Mouse (Mus musculus) CH12.LX (cell line): Measurements from ENCODE around the gene Top3a. TPM values are rescaled to one million over a fixed set of nuclear protein-coding genes. Genes with fewer than 3 reads are reported as not detected.

Source experiments
- DNase-seq: peaks from one replicate; pipeline ENCODE4 v3.0.0-alpha.2; 2013; ENCODE audit errors: extremely low read depth
- H3K27ac ChIP-seq: 2 replicates; pipeline ENCODE4 v1.5.1; 2012; ENCODE audit warnings: low read depth, mild to moderate bottlenecking, control low read depth, moderate library complexity; ENCODE audit not compliant: insufficient read depth
- H3K27me3 ChIP-seq: replicated peaks from 2 replicates; pipeline ENCODE3; 2012; ENCODE audit warnings: inconsistent platforms
- H3K36me3 ChIP-seq, 2 experiments: replicated peaks in 1 of 2; 2 replicates each; pipeline versions ENCODE3 to v1.6.1; 2012; ENCODE audit warnings: inconsistent platforms in 1 of 2, low read length in 1 of 2, mild to moderate bottlenecking in 1 of 2, mixed read lengths in 1 of 2, moderate library complexity in 1 of 2; ENCODE audit not compliant: control insufficient read depth in 1 of 2, insufficient read depth in 1 of 2
- H3K4me1 ChIP-seq, 2 experiments: 2 replicates each; pipeline ENCODE4 v1.6.1; 2012; ENCODE audit warnings: inconsistent platforms in 1 of 2, moderate library complexity in 1 of 2; ENCODE audit not compliant: insufficient read depth in 2 of 2, control insufficient read depth in 1 of 2
- H3K4me2 ChIP-seq: 2 replicates; pipeline ENCODE4 v1.6.1; 2012; ENCODE audit warnings: low read depth, mild to moderate bottlenecking, control low read depth; ENCODE audit not compliant: poor library complexity, insufficient read depth, severe bottlenecking
- H3K4me3 ChIP-seq, 3 experiments: fragments of 150-350 bp in 1 of 3; sonication (generic) in 1 of 3; replicated peaks in 1 of 3; 2 replicates each; pipeline versions ENCODE3 to v1.5.1; 2011 to 2012; ENCODE audit warnings: low read depth in 2 of 3, low read length in 2 of 3, mild to moderate bottlenecking in 2 of 3, moderate library complexity in 2 of 3, control low read depth in 1 of 3, improper control_type of control experiment in 1 of 3, inconsistent platforms in 1 of 3, mixed read lengths in 1 of 3; ENCODE audit not compliant: poor library complexity in 1 of 3
- H3K79me2 ChIP-seq: replicated peaks from 2 replicates; pipeline ENCODE4 v1.6.1; 2012; ENCODE audit warnings: mild to moderate bottlenecking, moderate library complexity; ENCODE audit not compliant: control insufficient read depth, poor library complexity, insufficient read depth, severe bottlenecking; ENCODE audit errors: extremely low read depth
- H3K9ac ChIP-seq: 2 replicates; pipeline ENCODE4 v1.6.1; 2012; ENCODE audit warnings: low read depth, mild to moderate bottlenecking, control low read depth, moderate library complexity; ENCODE audit not compliant: insufficient read depth
- H3K9me3 ChIP-seq: replicated peaks from 2 replicates; pipeline ENCODE3; 2012; ENCODE audit warnings: low read length, inconsistent platforms, mixed read lengths
- BHLHE40 ChIP-seq: IDR thresholded peaks from 2 replicates; pipeline ENCODE4 v1.6.1; 2011; ENCODE audit warnings: mild to moderate bottlenecking, low read depth, low read length, improper control_type of control experiment
- CHD1 ChIP-seq: IDR thresholded peaks from 2 replicates; pipeline ENCODE4 v1.6.1; 2012; ENCODE audit warnings: low read depth, low read length, improper control_type of control experiment, inconsistent platforms
- CHD2 ChIP-seq: IDR thresholded peaks from 2 replicates; pipeline ENCODE4 v1.6.1; 2011; ENCODE audit warnings: low read length, improper control_type of control experiment
- CTCF ChIP-seq, 2 experiments: IDR thresholded peaks in 1 of 2; conservative IDR thresholded peaks in 1 of 2; 2 replicates each; pipeline ENCODE4 v1.5.1; 2011 to 2012; ENCODE audit warnings: low read depth in 2 of 2, low read length in 2 of 2, improper control_type of control experiment in 1 of 2, inconsistent platforms in 1 of 2, mild to moderate bottlenecking in 1 of 2, moderate library complexity in 1 of 2
- E2F4 ChIP-seq: IDR thresholded peaks from 2 replicates; pipeline ENCODE4 v1.6.1; 2011; ENCODE audit warnings: low read depth, low read length, improper control_type of control experiment; ENCODE audit not compliant: insufficient replicate concordance
- EP300 ChIP-seq: IDR thresholded peaks from 2 replicates; pipeline ENCODE4 v1.6.1; 2011; ENCODE audit warnings: low read length, improper control_type of control experiment
- HCFC1 ChIP-seq: IDR thresholded peaks from 2 replicates; pipeline ENCODE4 v1.6.1; 2012; ENCODE audit warnings: low read depth, mild to moderate bottlenecking, inconsistent platforms, low read length, improper control_type of control experiment
- JUN ChIP-seq: IDR thresholded peaks from 2 replicates; pipeline ENCODE4 v1.6.1; 2011; ENCODE audit warnings: low read depth, mild to moderate bottlenecking, low read length, improper control_type of control experiment, moderate library complexity; ENCODE audit not compliant: insufficient read depth
- MAX ChIP-seq: IDR thresholded peaks from 2 replicates; pipeline ENCODE4 v1.6.1; 2011; ENCODE audit warnings: low read length, improper control_type of control experiment
- MAZ ChIP-seq: IDR thresholded peaks from 2 replicates; pipeline ENCODE4 v1.6.1; 2012; ENCODE audit warnings: low read depth, mild to moderate bottlenecking, inconsistent platforms, low read length, improper control_type of control experiment, moderate library complexity
- MXI1 ChIP-seq: IDR thresholded peaks from 2 replicates; pipeline ENCODE4 v1.6.1; 2011; ENCODE audit warnings: mild to moderate bottlenecking, low read depth, low read length, improper control_type of control experiment
- MYC ChIP-seq: IDR thresholded peaks from 2 replicates; pipeline ENCODE4 v1.6.1; 2011; ENCODE audit warnings: low read depth, mild to moderate bottlenecking, improper control_type of control experiment, low read length
- NELFE ChIP-seq: IDR thresholded peaks from 2 replicates; pipeline ENCODE4 v1.6.1; 2011; ENCODE audit warnings: low read depth, low read length, improper control_type of control experiment
- PAX5 ChIP-seq: IDR thresholded peaks from 2 replicates; pipeline ENCODE4 v1.6.1; 2012; ENCODE audit warnings: low read length, inconsistent platforms, mixed read lengths
- POLR2A ChIP-seq: IDR thresholded peaks from 2 replicates; pipeline ENCODE4 v1.6.1; 2011; ENCODE audit warnings: low read depth, mild to moderate bottlenecking, improper control_type of control experiment, low read length
- POLR2AphosphoS2 ChIP-seq: IDR thresholded peaks from 2 replicates; pipeline ENCODE4 v1.6.1; 2011; ENCODE audit warnings: low read depth, low read length, improper control_type of control experiment
- RAD21 ChIP-seq: IDR thresholded peaks from 2 replicates; pipeline ENCODE4 v1.6.1; 2011; ENCODE audit warnings: low read depth, mild to moderate bottlenecking, low read length, improper control_type of control experiment, moderate library complexity
- RCOR1 ChIP-seq: conservative IDR thresholded peaks from 2 replicates; pipeline ENCODE4 v1.6.1; 2012; ENCODE audit warnings: low read depth, mild to moderate bottlenecking, inconsistent platforms, low read length, improper control_type of control experiment
- TBP ChIP-seq: conservative IDR thresholded peaks from 2 replicates; pipeline ENCODE4 v1.6.1; 2011; ENCODE audit warnings: low read depth, low read length, improper control_type of control experiment
- TCF12 ChIP-seq: IDR thresholded peaks from 2 replicates; pipeline ENCODE4 v1.6.1; 2014; ENCODE audit warnings: low read depth, mild to moderate bottlenecking, inconsistent platforms, low read length, improper control_type of control experiment
- USF1 ChIP-seq: IDR thresholded peaks from 2 replicates; pipeline ENCODE4 v1.6.1; 2014; ENCODE audit warnings: low read depth, mild to moderate bottlenecking, inconsistent platforms, low read length, improper control_type of control experiment
- ZC3H11A ChIP-seq: IDR thresholded peaks from 2 replicates; pipeline ENCODE4 v1.6.1; 2012; ENCODE audit warnings: low read depth, mild to moderate bottlenecking, inconsistent platforms, low read length, improper control_type of control experiment
- dilution Hi-C: fragments of 300-500 bp; cut with MboI; formaldehyde crosslinking; loops from 2 replicates; pipeline ENCODE4 v1.14.3; 2020; ENCODE audit warnings: low sequenced_read_pairs; ENCODE audit not compliant: extremely low pct_unique_long_range_greater_than_20kb, extremely low pct_ligation_motif_present
- in situ Hi-C: fragments of 300-500 bp; cut with MboI; formaldehyde crosslinking; loops from 3 replicates; pipeline ENCODE4 v1.14.3; 2019; ENCODE audit warnings: low sequenced_read_pairs, low pct_ligation_motif_present, low pct_unique_long_range_greater_than_20kb, mixed read lengths
- polyA plus RNA-seq: library from polyadenylated mRNA; unstranded; fragments of >175 nt; gene quantifications from 2 replicates; pipeline ENCODE4 v1.2.1, GENCODE M21; 2012; ENCODE audit warnings: low read depth; ENCODE audit not compliant: insufficient read length
- total RNA-seq, 2 experiments: library from RNA; depleted of rRNA; stranded (reverse); fragments of 300-350 nt in 1 of 2; fragments of >200 nt in 1 of 2; gene quantifications; 2 replicates each; pipeline ENCODE4 v1.2.3; 2012 to 2014

The Top3a gene
- total and polyA plus RNA-seq, 3 experiments = 19.6 to 43.7 (median 28.8) TPM

- Histone ChIP-seq H3K79me2 (no peaks in the 10 kb centered on the region), H3K36me3 (no peaks in the 10 kb centered on the region), H3K4me1 (peaks cover 0 to 9% of the 10 kb centered on the region in 2 experiments; a peak in 2 of 4 replicates), H3K9me3 (peaks cover 3% of the 10 kb centered on the region), H3K27me3 (peaks cover 16% of the 10 kb centered on the region), H3K9ac (no peak overlapping the region), H3K4me3 (no peak overlapping the region), H3K27ac (no peak overlapping the region), H3K4me2 (no peak overlapping the region)
- DNase-seq = no peak
- TF ChIP-seq USF1 (no peak), MAZ (no peak), POLR2AphosphoS2 (no peak), NELFE (no peak)
- dilution Hi-C loops = no loop called here
- in situ Hi-C loops = no loop called here
These were observed 48.0 kb upstream of the Top3a start for GRCm38 (mm10) chr11:60825191-60825590.

DNA sequence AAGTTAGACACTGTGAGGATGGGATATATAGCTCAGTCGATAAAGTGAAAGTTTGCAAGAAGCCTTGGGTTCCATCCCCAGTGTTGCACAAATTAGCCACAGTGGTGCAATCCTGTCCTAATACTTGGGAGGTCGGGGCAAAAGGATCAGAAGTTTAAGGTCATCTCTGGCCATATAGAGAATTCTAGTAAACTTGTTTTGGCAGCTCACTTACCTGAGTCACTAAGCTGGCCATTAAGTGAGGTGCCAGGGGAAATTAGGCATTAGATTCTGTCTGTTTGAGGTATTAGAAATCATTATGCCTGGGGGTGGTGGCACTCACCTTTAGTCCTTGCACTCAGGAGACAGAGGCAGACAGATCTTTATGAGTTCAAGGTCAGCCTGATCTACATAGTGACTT, 46.6 kb upstream of the Top3a start:
- no peak overlapping the region for H3K4me2 ChIP-seq
- H3K27ac ChIP-seq = no peak overlapping the region
- dilution Hi-C loops = no loop called here
- TF ChIP-seq HCFC1 (no peak), CTCF (conservative IDR thresholded peaks at IDR 0.05 in 1 of 2, IDR thresholded peaks at IDR 0.05 in 1 of 2; ENCODE audit: low read depth in 2 of 2, low read length in 2 of 2) (no peak), RCOR1 (no peak), CHD1 (no peak), E2F4 (no peak), USF1 (no peak), MXI1 (no peak), EP300 (no peak), TCF12 (no peak), RAD21 (no peak), MAX (no peak), PAX5 (no peak), POLR2A (no peak), CHD2 (no peak), BHLHE40 (no peak), JUN (no peak), MYC (no peak), ZC3H11A (no peak), MAZ (no peak), TBP (no peak)
- no peak overlapping the region for H3K9ac ChIP-seq
- in situ Hi-C loops = no loop called here
- peaks cover 21% of the 10 kb centered on the region for H3K27me3 ChIP-seq
- DNase-seq = no peak
- H3K36me3 ChIP-seq = no peaks in the 10 kb centered on the region
- peaks cover 3% of the 10 kb centered on the region for H3K9me3 ChIP-seq
- no peaks in the 10 kb centered on the region for H3K79me2 ChIP-seq
- peaks cover 0 to 9% of the 10 kb centered on the region in 2 experiments; a peak in 2 of 4 replicates for H3K4me1 ChIP-seq
- no peak overlapping the region for H3K4me3 ChIP-seq
